Mouse (Mus musculus) bone marrow macrophage, adult 2 months (primary cell): ENCODE data around the gene Cldn9.

ENCODE experiments used
- CTCF ChIP-seq: IDR thresholded peaks from 2 replicates; pipeline ENCODE4 v1.5.1; 2012; ENCODE audit warnings: low read depth, mild to moderate bottlenecking, low read length, moderate library complexity
- POLR2A ChIP-seq: IDR thresholded peaks from 2 replicates; pipeline ENCODE4 v1.6.1; 2012; ENCODE audit warnings: mild to moderate bottlenecking, low read depth, low read length, borderline replicate concordance

GRCm38 (mm10) chr17:23671519-23671918 lies 12.3 kb downstream of the Cldn9 start:
- TF ChIP-seq CTCF: no peak
- no peak for TF ChIP-seq POLR2A
